Mouse (Mus musculus) forebrain, embryonic 14.5 days (tissue): ENCODE data around the gene Nsun2. TPM values are rescaled to one million over a fixed set of nuclear protein-coding genes. Genes with fewer than 3 reads are reported as not detected.

Source experiments
- ATAC-seq: fragments of 200-750 bp; cut with Nextera tagmentation; 2 replicates; pipeline ENCODE4 v1.8.0; 2017; ENCODE audit warnings: mild to moderate bottlenecking, moderate library complexity
- DNase-seq: peaks from one replicate; pipeline ENCODE4 v3.0.0-alpha.2; 2015; ENCODE audit warnings: low spot score
- H3K27ac ChIP-seq: fragments of 300-500 bp; sonication (generic); 2 replicates; pipeline ENCODE4 v1.5.1; 2014; ENCODE audit warnings: low read depth, mild to moderate bottlenecking, control low read depth, low read length, moderate library complexity
- H3K27me3 ChIP-seq: fragments of 300-500 bp; sonication (generic); replicated peaks from 2 replicates; pipeline ENCODE4 v1.6.1; 2014; ENCODE audit warnings: low read length, control low read depth, mixed read lengths; ENCODE audit not compliant: control insufficient read depth, insufficient read depth
- H3K36me3 ChIP-seq: fragments of 300-500 bp; sonication (generic); 2 replicates; pipeline ENCODE4 v1.6.1; 2014; ENCODE audit warnings: low read length, control low read depth; ENCODE audit not compliant: control insufficient read depth, insufficient read depth
- H3K4me1 ChIP-seq: fragments of 300-500 bp; sonication (generic); 2 replicates; pipeline ENCODE4 v1.6.1; 2014; ENCODE audit warnings: antibody characterized with exemption, low read length, control low read depth; ENCODE audit not compliant: control insufficient read depth, insufficient read depth
- H3K4me2 ChIP-seq: fragments of 300-500 bp; sonication (generic); 2 replicates; pipeline ENCODE4 v1.6.1; 2014; ENCODE audit warnings: mild to moderate bottlenecking, control low read depth, low read length
- H3K4me3 ChIP-seq: fragments of 300-500 bp; sonication (generic); 2 replicates; pipeline ENCODE4 v1.5.1; 2014; ENCODE audit warnings: low read depth, low read length, control low read depth
- H3K9ac ChIP-seq: fragments of 300-500 bp; sonication (generic); 2 replicates; pipeline ENCODE4 v1.6.1; 2014; ENCODE audit warnings: mild to moderate bottlenecking, low read length, control low read depth, moderate library complexity
- H3K9me3 ChIP-seq: fragments of 300-500 bp; sonication (generic); replicated peaks from 2 replicates; pipeline ENCODE4 v1.6.1; 2016; ENCODE audit warnings: low read length, control low read depth, mixed read lengths; ENCODE audit not compliant: control insufficient read depth
- WGBS: fragments of 180-500 bp; shearing (Covaris S2); extraction: QIAGEN DNeasy Blood & Tissue Kit; methylation state at CpG from one replicate; pipeline ENCODE4 v1.1.7; 2014; 5-methylcytosine and 5-hydroxymethylcytosine counted together
- polyA plus RNA-seq: library from polyadenylated mRNA; unstranded; fragments of >200 nt; fragmentation: Nextera tagmentation; extraction: Ambion mirVana; gene quantifications from 2 replicates; pipeline ENCODE4 v1.2.1, GENCODE M21; 2014

Gene Nsun2
- polyA plus RNA-seq, 1 experiment from 2014 or later: 86.2 TPM

- H3K4me3 ChIP-seq: no peak overlapping the region
- H3K4me1 ChIP-seq: no peaks in the 10 kb centered on the region
- no peaks in the 10 kb centered on the region for H3K9me3 ChIP-seq
- H3K27ac ChIP-seq: no peak overlapping the region
- no peaks in the 10 kb centered on the region for H3K27me3 ChIP-seq
- DNase-seq: no peak
- no peak overlapping the region for H3K9ac ChIP-seq
- ATAC-seq: no peak
- H3K4me2 ChIP-seq: no peak overlapping the region
- peaks cover 69% of the 10 kb centered on the region for H3K36me3 ChIP-seq
- 83% methylated on average over 5 of the region's 5 CpGs for WGBS
Measured at GRCm38 (mm10) chr13:69498276-69498675, 35.3 kb upstream of the Nsun2 start.

GRCm38 (mm10) chr13:69502157-69502750, 31.3 kb upstream of the Nsun2 start:
- H3K27ac ChIP-seq: no peak overlapping the region
- no peaks in the 10 kb centered on the region for H3K27me3 ChIP-seq
- no peaks in the 10 kb centered on the region for H3K4me1 ChIP-seq
- no peak overlapping the region for H3K9ac ChIP-seq
- 95% methylated on average over 14 of the region's 14 CpGs for WGBS
- no peak overlapping the region for H3K4me3 ChIP-seq
- DNase-seq: no peak
- no peaks in the 10 kb centered on the region for H3K9me3 ChIP-seq
- no peak overlapping the region for H3K4me2 ChIP-seq
- ATAC-seq: no peak
- peaks cover 98% of the 10 kb centered on the region for H3K36me3 ChIP-seq

GRCm38 (mm10) chr13:69502863-69503262, 30.7 kb upstream of the Nsun2 start:
- 91% methylated on average over 5 of the region's 5 CpGs for WGBS
- Histone ChIP-seq H3K4me1 (no peaks in the 10 kb centered on the region), H3K4me2 (no peak overlapping the region), H3K9ac (no peak overlapping the region), H3K9me3 (no peaks in the 10 kb centered on the region), H3K27me3 (no peaks in the 10 kb centered on the region), H3K36me3 (peaks cover 98% of the 10 kb centered on the region), H3K4me3 (no peak overlapping the region), H3K27ac (no peak overlapping the region)
- DNase-seq (no peak), ATAC-seq (no peak)

GRCm38 (mm10) chr13:69506341-69507086, 27.0 kb upstream of the Nsun2 start:
- H3K4me2 ChIP-seq: no peak overlapping the region
- no peak overlapping the region for H3K9ac ChIP-seq
- no peaks in the 10 kb centered on the region for H3K9me3 ChIP-seq
- H3K27ac ChIP-seq: no peak overlapping the region
- H3K27me3 ChIP-seq: no peaks in the 10 kb centered on the region
- DNase-seq (no peak), ATAC-seq (no peak)
- 88% methylated on average over 12 of the region's 12 CpGs for WGBS
- no peaks in the 10 kb centered on the region for H3K4me1 ChIP-seq
- peaks cover 88% of the 10 kb centered on the region for H3K36me3 ChIP-seq
- no peak overlapping the region for H3K4me3 ChIP-seq

GRCm38 (mm10) chr13:69507666-69508065, 25.9 kb upstream of the Nsun2 start:
- Histone ChIP-seq H3K9ac (no peak overlapping the region), H3K27me3 (no peaks in the 10 kb centered on the region), H3K4me3 (no peak overlapping the region), H3K27ac (no peak overlapping the region), H3K4me2 (no peak overlapping the region), H3K4me1 (no peaks in the 10 kb centered on the region), H3K9me3 (no peaks in the 10 kb centered on the region), H3K36me3 (peaks cover 88% of the 10 kb centered on the region)
- 97% methylated on average over 3 of the region's 3 CpGs for WGBS
- DNase-seq: no peak
- no peak for ATAC-seq

- no peaks in the 10 kb centered on the region for H3K4me1 ChIP-seq
- H3K27ac ChIP-seq: no peak overlapping the region
- H3K27me3 ChIP-seq: no peaks in the 10 kb centered on the region
- no peaks in the 10 kb centered on the region for H3K9me3 ChIP-seq
- H3K9ac ChIP-seq: no peak overlapping the region
- DNase-seq (peak; percentile 81), ATAC-seq (peak; percentile 83)
- H3K4me2 ChIP-seq: no peak overlapping the region
- H3K4me3 ChIP-seq: no peak overlapping the region
- peaks cover 74% of the 10 kb centered on the region for H3K36me3 ChIP-seq
- 64% methylated on average over 9 of the region's 9 CpGs for WGBS
Measured at GRCm38 (mm10) chr13:69509391-69510244, 23.9 kb upstream of the Nsun2 start.

GRCm38 (mm10) chr13:69515091-69515490, 18.5 kb upstream of the Nsun2 start:
- 84% methylated on average over 3 of the region's 3 CpGs for WGBS

GRCm38 (mm10) chr13:69517445-69517844, 16.1 kb upstream of the Nsun2 start:
- ATAC-seq (no peak), DNase-seq (no peak)
- Histone ChIP-seq H3K4me2 (no peak overlapping the region), H3K36me3 (peaks cover 10% of the 10 kb centered on the region), H3K4me3 (no peak overlapping the region), H3K9me3 (no peaks in the 10 kb centered on the region), H3K9ac (no peak overlapping the region), H3K4me1 (peaks cover 4% of the 10 kb centered on the region; the same call in 1 of the 2 replicates), H3K27me3 (no peaks in the 10 kb centered on the region), H3K27ac (no peak overlapping the region)
- 92% methylated on average over 6 of the region's 6 CpGs for WGBS

More at GRCm38 (mm10) chr13:69515091-69515490, 18.5 kb upstream of the Nsun2 start:
- H3K4me3 ChIP-seq: no peak overlapping the region
- no peaks in the 10 kb centered on the region for H3K27me3 ChIP-seq
- peaks cover 28% of the 10 kb centered on the region for H3K36me3 ChIP-seq
- no peak for DNase-seq
- no peak overlapping the region for H3K27ac ChIP-seq
- H3K4me2 ChIP-seq: no peak overlapping the region
- H3K9ac ChIP-seq: no peak overlapping the region
- no peak for ATAC-seq
- no peaks in the 10 kb centered on the region for H3K9me3 ChIP-seq
- H3K4me1 ChIP-seq: no peaks in the 10 kb centered on the region; the same call in 1 of the 2 replicates
